Mouse (Mus musculus): Measurements from ENCODE around the gene Polr2b. TPM values are rescaled to one million over a fixed set of nuclear protein-coding genes. Genes with fewer than 3 reads are reported as not detected.

Polr2b gene
- polyA plus RNA-seq, 1 experiment from 2014 or later: 52.1 TPM

- 51% methylated on average over 12 of the region's 12 CpGs for WGBS
- H3K27ac ChIP-seq: peak overlapping the region; percentile 59
- H3K4me3 ChIP-seq (replicated peaks): no peak overlapping the region
- H3K4me2 ChIP-seq: no peak overlapping the region
- H3K36me3 ChIP-seq: no peaks in the 10 kb centered on the region
- ATAC-seq (ENCODE audit: insufficient read depth, low FRiP score, low read depth): 0 out of 2 replicates have a peak, but pooled peaks have one; percentile 16
- H3K4me1 ChIP-seq: peaks cover 24% of the 10 kb centered on the region
- H3K9me3 ChIP-seq: no peaks in the 10 kb centered on the region
- no peak overlapping the region for H3K9ac ChIP-seq
- no peaks in the 10 kb centered on the region for H3K27me3 ChIP-seq (replicated peaks)
These were observed 57.7 kb downstream of the Polr2b start for GRCm38 (mm10) chr5:77367682-77368081.

DNA sequence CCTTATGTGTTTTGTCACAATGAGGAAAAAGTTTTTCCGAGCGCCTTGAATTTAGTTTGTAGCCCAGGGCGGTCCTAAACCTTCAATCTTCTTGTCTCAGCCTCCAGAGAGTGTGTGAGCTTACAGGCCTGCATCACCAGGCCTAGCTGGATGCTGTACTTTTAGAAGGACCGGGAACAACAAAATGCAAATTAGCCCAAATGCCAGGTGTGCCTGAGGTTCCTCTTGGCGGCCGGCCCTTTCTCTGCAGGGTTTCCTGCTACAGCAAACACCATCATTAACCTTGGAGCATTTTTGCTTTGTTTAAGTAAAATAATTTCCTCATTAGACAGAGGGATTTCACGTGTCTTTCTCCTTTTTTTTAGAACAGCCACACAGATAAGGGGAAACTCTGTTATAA lies 58.2 kb downstream of the Polr2b start:
- no peak overlapping the region for H3K4me2 ChIP-seq
- H3K4me1 ChIP-seq: peaks cover 24% of the 10 kb centered on the region
- no peaks in the 10 kb centered on the region for H3K27me3 ChIP-seq (replicated peaks)
- H3K27ac ChIP-seq: peak overlapping the region; percentile 59; the same call in 1 of the 2 replicates
- H3K4me3 ChIP-seq (replicated peaks): no peak overlapping the region
- WGBS: 49% methylated on average over 7 of the region's 7 CpGs
- H3K9me3 ChIP-seq: no peaks in the 10 kb centered on the region
- no peak overlapping the region for H3K9ac ChIP-seq
- no peak for ATAC-seq (ENCODE audit: insufficient read depth, low FRiP score, low read depth)
- H3K36me3 ChIP-seq: no peaks in the 10 kb centered on the region

DNA sequence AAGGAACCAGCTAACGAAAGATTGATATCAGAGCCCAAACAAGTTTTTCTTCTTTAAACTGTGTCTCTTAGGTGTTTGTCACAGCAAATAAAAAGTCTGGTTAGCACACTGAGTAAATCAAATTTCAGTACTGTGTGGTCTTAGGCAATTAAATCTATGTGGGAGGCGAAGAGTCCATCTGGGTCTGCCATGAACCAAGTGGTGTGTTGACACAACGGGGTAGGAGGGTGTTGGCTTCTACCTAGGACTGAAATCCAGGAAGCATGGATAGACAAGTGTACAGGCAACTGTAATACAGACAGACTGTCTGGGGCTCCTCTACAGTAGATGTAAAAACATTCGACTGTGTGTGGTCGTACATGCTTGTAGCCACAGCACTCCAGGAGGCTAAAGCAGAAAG lies 59.4 kb downstream of the Polr2b start:
- H3K4me3 ChIP-seq (replicated peaks): no peak overlapping the region
- H3K4me1 ChIP-seq: peaks cover 21% of the 10 kb centered on the region
- no peaks in the 10 kb centered on the region for H3K36me3 ChIP-seq
- H3K9me3 ChIP-seq: no peaks in the 10 kb centered on the region
- H3K4me2 ChIP-seq: no peak overlapping the region
- ATAC-seq (ENCODE audit: insufficient read depth, low FRiP score, low read depth): peak; percentile 33; the same call in 1 of the 2 replicates
- no peaks in the 10 kb centered on the region for H3K27me3 ChIP-seq (replicated peaks)
- no peak overlapping the region for H3K27ac ChIP-seq
- no peak overlapping the region for H3K9ac ChIP-seq
- 62% methylated on average over 5 of the region's 5 CpGs for WGBS

- H3K4me1 ChIP-seq: peaks cover 16% of the 10 kb centered on the region
- H3K9ac ChIP-seq: no peak overlapping the region
- no peaks in the 10 kb centered on the region for H3K9me3 ChIP-seq
- H3K27ac ChIP-seq: peak overlapping the region; percentile 18; the same call in 1 of the 2 replicates
- no peaks in the 10 kb centered on the region for H3K27me3 ChIP-seq (replicated peaks)
- H3K36me3 ChIP-seq: no peaks in the 10 kb centered on the region
- WGBS: 59% methylated on average over 5 of the region's 5 CpGs
- no peak for ATAC-seq (ENCODE audit: insufficient read depth, low FRiP score, low read depth)
- no peak overlapping the region for H3K4me3 ChIP-seq (replicated peaks)
- no peak overlapping the region for H3K4me2 ChIP-seq
These were observed 60.5 kb downstream of the Polr2b start for GRCm38 (mm10) chr5:77370378-77370892.

- no peaks in the 10 kb centered on the region for H3K27me3 ChIP-seq (replicated peaks)
- H3K4me2 ChIP-seq: no peak overlapping the region
- H3K9me3 ChIP-seq: no peaks in the 10 kb centered on the region
- H3K36me3 ChIP-seq: no peaks in the 10 kb centered on the region
- H3K4me3 ChIP-seq (replicated peaks): no peak overlapping the region
- H3K4me1 ChIP-seq: peaks cover 16% of the 10 kb centered on the region
- no peak overlapping the region for H3K27ac ChIP-seq
- ATAC-seq (ENCODE audit: insufficient read depth, low FRiP score, low read depth): no peak
- H3K9ac ChIP-seq: no peak overlapping the region
- 61% methylated on average over 7 of the region's 7 CpGs for WGBS
These were observed 62.3 kb downstream of the Polr2b start for GRCm38 (mm10) chr5:77372242-77372641.

GRCm38 (mm10) chr5:77372778-77373177 lies 62.8 kb downstream of the Polr2b start:
- Histone ChIP-seq H3K27ac (no peak overlapping the region), H3K4me1 (peaks cover 11% of the 10 kb centered on the region), H3K4me2 (no peak overlapping the region), H3K27me3 (replicated peaks) (no peaks in the 10 kb centered on the region), H3K36me3 (no peaks in the 10 kb centered on the region), H3K9ac (no peak overlapping the region), H3K9me3 (no peaks in the 10 kb centered on the region), H3K4me3 (replicated peaks) (no peak overlapping the region)
- 66% methylated on average over 6 of the region's 6 CpGs for WGBS
- no peak for ATAC-seq (ENCODE audit: insufficient read depth, low FRiP score, low read depth)

- no peaks in the 10 kb centered on the region for H3K36me3 ChIP-seq
- peaks cover 5% of the 10 kb centered on the region for H3K4me1 ChIP-seq
- no peaks in the 10 kb centered on the region for H3K27me3 ChIP-seq (replicated peaks)
- WGBS: 57% methylated on average over 3 of the region's 3 CpGs
- no peak for ATAC-seq (ENCODE audit: insufficient read depth, low FRiP score, low read depth)
- no peak overlapping the region for H3K4me3 ChIP-seq (replicated peaks)
- no peak overlapping the region for H3K27ac ChIP-seq
- no peak overlapping the region for H3K9ac ChIP-seq
- no peak overlapping the region for H3K4me2 ChIP-seq
- H3K9me3 ChIP-seq: no peaks in the 10 kb centered on the region
These were observed 65.0 kb downstream of the Polr2b start for GRCm38 (mm10) chr5:77374945-77375344.

DNA sequence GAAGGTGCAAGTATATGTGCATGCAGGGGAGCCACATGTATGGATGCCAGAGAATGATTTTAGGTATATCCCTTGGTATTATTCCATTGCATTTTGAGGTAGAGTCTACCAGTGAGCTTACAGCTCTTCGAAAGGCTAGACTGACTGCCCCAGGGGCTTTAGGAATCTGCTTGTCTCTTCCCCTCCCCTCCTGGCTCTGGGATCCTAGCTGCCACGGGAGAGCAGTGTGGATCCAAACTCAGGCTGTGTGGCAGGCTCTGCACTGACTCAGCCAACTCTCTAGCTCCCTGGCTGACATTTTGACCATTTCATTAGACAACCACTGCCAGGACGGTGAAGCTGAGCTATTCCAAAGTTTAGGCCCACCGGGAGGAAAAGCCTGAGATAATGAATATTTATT lies 65.6 kb downstream of the Polr2b start:
- no peak for ATAC-seq (ENCODE audit: insufficient read depth, low FRiP score, low read depth)
- H3K9me3 ChIP-seq: no peaks in the 10 kb centered on the region
- H3K4me3 ChIP-seq (replicated peaks): no peak overlapping the region
- no peak overlapping the region for H3K9ac ChIP-seq
- 73% methylated on average over 4 of the region's 4 CpGs for WGBS
- no peaks in the 10 kb centered on the region for H3K36me3 ChIP-seq
- no peak overlapping the region for H3K4me2 ChIP-seq
- no peaks in the 10 kb centered on the region for H3K4me1 ChIP-seq
- H3K27me3 ChIP-seq (replicated peaks): no peaks in the 10 kb centered on the region
- H3K27ac ChIP-seq: no peak overlapping the region

- WGBS: 93% methylated on average over 3 of the region's 3 CpGs
- no peak for ATAC-seq (ENCODE audit: insufficient read depth, low FRiP score, low read depth)
- H3K27ac ChIP-seq: no peak overlapping the region
- no peak overlapping the region for H3K4me2 ChIP-seq
- no peaks in the 10 kb centered on the region for H3K36me3 ChIP-seq
- H3K27me3 ChIP-seq (replicated peaks): no peaks in the 10 kb centered on the region
- no peaks in the 10 kb centered on the region for H3K9me3 ChIP-seq
- no peaks in the 10 kb centered on the region for H3K4me1 ChIP-seq
- no peak overlapping the region for H3K4me3 ChIP-seq (replicated peaks)
- no peak overlapping the region for H3K9ac ChIP-seq
These were observed 68.1 kb downstream of the Polr2b start for GRCm38 (mm10) chr5:77378027-77378426.

DNA sequence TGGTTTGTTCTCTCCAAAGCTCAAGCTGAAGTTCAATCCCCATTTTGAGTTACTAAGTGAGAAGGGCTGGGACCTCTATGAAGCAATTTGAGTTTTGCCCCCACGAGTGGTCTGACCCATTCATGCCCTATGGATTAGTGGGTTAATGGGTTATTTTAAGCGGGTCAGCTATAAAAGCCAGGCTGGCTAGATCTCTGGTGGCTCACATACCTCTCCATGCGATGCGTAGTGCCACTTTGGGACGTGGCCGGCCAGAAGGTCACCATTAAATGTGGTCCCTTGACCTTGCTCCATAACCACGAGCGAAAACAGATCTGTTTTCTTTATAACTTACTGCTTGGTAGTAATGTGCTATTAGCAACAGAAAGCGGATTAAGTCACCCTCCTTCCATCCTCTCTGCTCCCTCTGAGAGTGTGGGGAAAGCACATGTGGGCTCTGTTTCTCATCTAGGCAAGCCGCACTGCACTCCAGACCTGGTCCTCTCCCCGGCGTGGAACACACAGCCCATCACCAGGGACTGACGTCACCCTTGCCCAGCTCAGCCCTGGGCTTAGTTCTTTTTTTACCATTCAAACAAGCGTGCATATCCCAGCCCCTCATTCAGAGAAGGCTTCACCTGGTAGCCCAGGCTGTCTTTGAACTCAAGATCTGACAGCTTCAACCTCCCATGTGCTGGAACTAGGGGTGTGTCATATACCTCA lies 69.6 kb downstream of the Polr2b start:
- Histone ChIP-seq H3K4me3 (replicated peaks) (no peak overlapping the region), H3K4me2 (no peak overlapping the region), H3K27me3 (replicated peaks) (no peaks in the 10 kb centered on the region), H3K36me3 (no peaks in the 10 kb centered on the region), H3K9ac (no peak overlapping the region), H3K9me3 (no peaks in the 10 kb centered on the region), H3K4me1 (no peaks in the 10 kb centered on the region), H3K27ac (no peak overlapping the region)
- ATAC-seq (ENCODE audit: insufficient read depth, low FRiP score, low read depth): no peak
- WGBS: 69% methylated on average over 14 of the region's 14 CpGs

- Histone ChIP-seq H3K4me2 (no peak overlapping the region), H3K4me3 (replicated peaks) (no peak overlapping the region), H3K9me3 (no peaks in the 10 kb centered on the region), H3K36me3 (no peaks in the 10 kb centered on the region), H3K27me3 (replicated peaks) (no peaks in the 10 kb centered on the region), H3K4me1 (no peaks in the 10 kb centered on the region), H3K9ac (no peak overlapping the region), H3K27ac (no peak overlapping the region)
- 84% methylated on average over 17 of the region's 17 CpGs for WGBS
- no peak for ATAC-seq (ENCODE audit: insufficient read depth, low FRiP score, low read depth)
These were observed 70.5 kb downstream of the Polr2b start for GRCm38 (mm10) chr5:77380321-77380901.

- no peak overlapping the region for H3K27ac ChIP-seq
These were observed 71.3 kb downstream of the Polr2b start for GRCm38 (mm10) chr5:77381283-77381682.

More at GRCm38 (mm10) chr5:77381283-77381682, 71.3 kb downstream of the Polr2b start:
- Histone ChIP-seq H3K4me1 (no peaks in the 10 kb centered on the region; the same call in 1 of the 2 replicates), H3K4me2 (no peak overlapping the region), H3K9me3 (no peaks in the 10 kb centered on the region), H3K36me3 (no peaks in the 10 kb centered on the region), H3K4me3 (replicated peaks) (no peak overlapping the region), H3K27me3 (replicated peaks) (no peaks in the 10 kb centered on the region), H3K9ac (no peak overlapping the region)
- WGBS: 86% methylated on average over 7 of the region's 7 CpGs
- ATAC-seq (ENCODE audit: insufficient read depth, low FRiP score, low read depth): no peak
